Mouse (Mus musculus) CH12.LX (cell line): ENCODE data around the gene Sh3rf1. TPM values are rescaled to one million over a fixed set of nuclear protein-coding genes. Genes with fewer than 3 reads are reported as not detected.

ENCODE experiments used
- DNase-seq: peaks from one replicate; pipeline ENCODE4 v3.0.0-alpha.2; 2013; ENCODE audit errors: extremely low read depth
- H3K27ac ChIP-seq: 2 replicates; pipeline ENCODE4 v1.5.1; 2012; ENCODE audit warnings: low read depth, mild to moderate bottlenecking, control low read depth, moderate library complexity; ENCODE audit not compliant: insufficient read depth
- H3K27me3 ChIP-seq: replicated peaks from 2 replicates; pipeline ENCODE3; 2012; ENCODE audit warnings: inconsistent platforms
- H3K36me3 ChIP-seq, 2 experiments: replicated peaks in 1 of 2; 2 replicates each; pipeline versions ENCODE3 to v1.6.1; 2012; ENCODE audit warnings: inconsistent platforms in 1 of 2, low read length in 1 of 2, mild to moderate bottlenecking in 1 of 2, mixed read lengths in 1 of 2, moderate library complexity in 1 of 2; ENCODE audit not compliant: control insufficient read depth in 1 of 2, insufficient read depth in 1 of 2
- H3K4me1 ChIP-seq, 2 experiments: 2 replicates each; pipeline ENCODE4 v1.6.1; 2012; ENCODE audit warnings: inconsistent platforms in 1 of 2, moderate library complexity in 1 of 2; ENCODE audit not compliant: insufficient read depth in 2 of 2, control insufficient read depth in 1 of 2
- H3K4me2 ChIP-seq: 2 replicates; pipeline ENCODE4 v1.6.1; 2012; ENCODE audit warnings: low read depth, mild to moderate bottlenecking, control low read depth; ENCODE audit not compliant: poor library complexity, insufficient read depth, severe bottlenecking
- H3K4me3 ChIP-seq, 3 experiments: fragments of 150-350 bp in 1 of 3; sonication (generic) in 1 of 3; replicated peaks in 1 of 3; 2 replicates each; pipeline versions ENCODE3 to v1.5.1; 2011 to 2012; ENCODE audit warnings: low read depth in 2 of 3, low read length in 2 of 3, mild to moderate bottlenecking in 2 of 3, moderate library complexity in 2 of 3, control low read depth in 1 of 3, improper control_type of control experiment in 1 of 3, inconsistent platforms in 1 of 3, mixed read lengths in 1 of 3; ENCODE audit not compliant: poor library complexity in 1 of 3
- H3K79me2 ChIP-seq: replicated peaks from 2 replicates; pipeline ENCODE4 v1.6.1; 2012; ENCODE audit warnings: mild to moderate bottlenecking, moderate library complexity; ENCODE audit not compliant: control insufficient read depth, poor library complexity, insufficient read depth, severe bottlenecking; ENCODE audit errors: extremely low read depth
- H3K9ac ChIP-seq: 2 replicates; pipeline ENCODE4 v1.6.1; 2012; ENCODE audit warnings: low read depth, mild to moderate bottlenecking, control low read depth, moderate library complexity; ENCODE audit not compliant: insufficient read depth
- H3K9me3 ChIP-seq: replicated peaks from 2 replicates; pipeline ENCODE3; 2012; ENCODE audit warnings: low read length, inconsistent platforms, mixed read lengths
- BHLHE40 ChIP-seq: IDR thresholded peaks from 2 replicates; pipeline ENCODE4 v1.6.1; 2011; ENCODE audit warnings: mild to moderate bottlenecking, low read depth, low read length, improper control_type of control experiment
- CHD2 ChIP-seq: IDR thresholded peaks from 2 replicates; pipeline ENCODE4 v1.6.1; 2011; ENCODE audit warnings: low read length, improper control_type of control experiment
- E2F4 ChIP-seq: IDR thresholded peaks from 2 replicates; pipeline ENCODE4 v1.6.1; 2011; ENCODE audit warnings: low read depth, low read length, improper control_type of control experiment; ENCODE audit not compliant: insufficient replicate concordance
- JUN ChIP-seq: IDR thresholded peaks from 2 replicates; pipeline ENCODE4 v1.6.1; 2011; ENCODE audit warnings: low read depth, mild to moderate bottlenecking, low read length, improper control_type of control experiment, moderate library complexity; ENCODE audit not compliant: insufficient read depth
- MAFK ChIP-seq: IDR thresholded peaks from 2 replicates; pipeline ENCODE4 v1.6.1; 2011; ENCODE audit warnings: low read length, improper control_type of control experiment; ENCODE audit not compliant: insufficient replicate concordance
- MAX ChIP-seq: IDR thresholded peaks from 2 replicates; pipeline ENCODE4 v1.6.1; 2011; ENCODE audit warnings: low read length, improper control_type of control experiment
- MAZ ChIP-seq: IDR thresholded peaks from 2 replicates; pipeline ENCODE4 v1.6.1; 2012; ENCODE audit warnings: low read depth, mild to moderate bottlenecking, inconsistent platforms, low read length, improper control_type of control experiment, moderate library complexity
- MEF2A ChIP-seq: IDR thresholded peaks from 2 replicates; pipeline ENCODE4 v1.6.1; 2014; ENCODE audit warnings: low read depth, mild to moderate bottlenecking, inconsistent platforms, low read length, improper control_type of control experiment, borderline replicate concordance
- MXI1 ChIP-seq: IDR thresholded peaks from 2 replicates; pipeline ENCODE4 v1.6.1; 2011; ENCODE audit warnings: mild to moderate bottlenecking, low read depth, low read length, improper control_type of control experiment
- MYC ChIP-seq: IDR thresholded peaks from 2 replicates; pipeline ENCODE4 v1.6.1; 2011; ENCODE audit warnings: low read depth, mild to moderate bottlenecking, improper control_type of control experiment, low read length
- POLR2A ChIP-seq: IDR thresholded peaks from 2 replicates; pipeline ENCODE4 v1.6.1; 2011; ENCODE audit warnings: low read depth, mild to moderate bottlenecking, improper control_type of control experiment, low read length
- POLR2AphosphoS2 ChIP-seq: IDR thresholded peaks from 2 replicates; pipeline ENCODE4 v1.6.1; 2011; ENCODE audit warnings: low read depth, low read length, improper control_type of control experiment
- RCOR1 ChIP-seq: conservative IDR thresholded peaks from 2 replicates; pipeline ENCODE4 v1.6.1; 2012; ENCODE audit warnings: low read depth, mild to moderate bottlenecking, inconsistent platforms, low read length, improper control_type of control experiment
- SIN3A ChIP-seq: IDR thresholded peaks from 2 replicates; pipeline ENCODE4 v1.6.1; 2012; ENCODE audit warnings: low read length, improper control_type of control experiment, inconsistent platforms
- SMC3 ChIP-seq: IDR thresholded peaks from 2 replicates; pipeline ENCODE4 v1.6.1; 2011; ENCODE audit warnings: low read depth, low read length, improper control_type of control experiment
- TBP ChIP-seq: conservative IDR thresholded peaks from 2 replicates; pipeline ENCODE4 v1.6.1; 2011; ENCODE audit warnings: low read depth, low read length, improper control_type of control experiment
- TCF12 ChIP-seq: IDR thresholded peaks from 2 replicates; pipeline ENCODE4 v1.6.1; 2014; ENCODE audit warnings: low read depth, mild to moderate bottlenecking, inconsistent platforms, low read length, improper control_type of control experiment
- UBTF ChIP-seq: IDR thresholded peaks from 2 replicates; pipeline ENCODE4 v1.6.1; 2012; ENCODE audit warnings: low read depth, mild to moderate bottlenecking, inconsistent platforms, low read length, improper control_type of control experiment, moderate library complexity
- USF1 ChIP-seq: IDR thresholded peaks from 2 replicates; pipeline ENCODE4 v1.6.1; 2014; ENCODE audit warnings: low read depth, mild to moderate bottlenecking, inconsistent platforms, low read length, improper control_type of control experiment
- USF2 ChIP-seq: conservative IDR thresholded peaks from 2 replicates; pipeline ENCODE4 v1.6.1; 2011; ENCODE audit warnings: low read depth, low read length, improper control_type of control experiment
- ZKSCAN1 ChIP-seq: IDR thresholded peaks from 2 replicates; pipeline ENCODE4 v1.6.1; 2012; ENCODE audit warnings: low read depth, inconsistent platforms, low read length, improper control_type of control experiment, borderline replicate concordance
- ZNF384 ChIP-seq: IDR thresholded peaks from 2 replicates; pipeline ENCODE4 v1.6.1; 2012; ENCODE audit warnings: low read depth, low read length, improper control_type of control experiment, inconsistent platforms
- dilution Hi-C: fragments of 300-500 bp; cut with MboI; formaldehyde crosslinking; loops from 2 replicates; pipeline ENCODE4 v1.14.3; 2020; ENCODE audit warnings: low sequenced_read_pairs; ENCODE audit not compliant: extremely low pct_unique_long_range_greater_than_20kb, extremely low pct_ligation_motif_present
- in situ Hi-C: fragments of 300-500 bp; cut with MboI; formaldehyde crosslinking; loops from 3 replicates; pipeline ENCODE4 v1.14.3; 2019; ENCODE audit warnings: low sequenced_read_pairs, low pct_ligation_motif_present, low pct_unique_long_range_greater_than_20kb, mixed read lengths
- polyA plus RNA-seq: library from polyadenylated mRNA; unstranded; fragments of >175 nt; gene quantifications from 2 replicates; pipeline ENCODE4 v1.2.1, GENCODE M21; 2012; ENCODE audit warnings: low read depth; ENCODE audit not compliant: insufficient read length
- total RNA-seq, 2 experiments: library from RNA; depleted of rRNA; stranded (reverse); fragments of 300-350 nt in 1 of 2; fragments of >200 nt in 1 of 2; gene quantifications; 2 replicates each; pipeline ENCODE4 v1.2.3; 2012 to 2014

The Sh3rf1 gene
- total and polyA plus RNA-seq, 3 experiments: 6.0 to 16.8 (median 10.6) TPM

DNA sequence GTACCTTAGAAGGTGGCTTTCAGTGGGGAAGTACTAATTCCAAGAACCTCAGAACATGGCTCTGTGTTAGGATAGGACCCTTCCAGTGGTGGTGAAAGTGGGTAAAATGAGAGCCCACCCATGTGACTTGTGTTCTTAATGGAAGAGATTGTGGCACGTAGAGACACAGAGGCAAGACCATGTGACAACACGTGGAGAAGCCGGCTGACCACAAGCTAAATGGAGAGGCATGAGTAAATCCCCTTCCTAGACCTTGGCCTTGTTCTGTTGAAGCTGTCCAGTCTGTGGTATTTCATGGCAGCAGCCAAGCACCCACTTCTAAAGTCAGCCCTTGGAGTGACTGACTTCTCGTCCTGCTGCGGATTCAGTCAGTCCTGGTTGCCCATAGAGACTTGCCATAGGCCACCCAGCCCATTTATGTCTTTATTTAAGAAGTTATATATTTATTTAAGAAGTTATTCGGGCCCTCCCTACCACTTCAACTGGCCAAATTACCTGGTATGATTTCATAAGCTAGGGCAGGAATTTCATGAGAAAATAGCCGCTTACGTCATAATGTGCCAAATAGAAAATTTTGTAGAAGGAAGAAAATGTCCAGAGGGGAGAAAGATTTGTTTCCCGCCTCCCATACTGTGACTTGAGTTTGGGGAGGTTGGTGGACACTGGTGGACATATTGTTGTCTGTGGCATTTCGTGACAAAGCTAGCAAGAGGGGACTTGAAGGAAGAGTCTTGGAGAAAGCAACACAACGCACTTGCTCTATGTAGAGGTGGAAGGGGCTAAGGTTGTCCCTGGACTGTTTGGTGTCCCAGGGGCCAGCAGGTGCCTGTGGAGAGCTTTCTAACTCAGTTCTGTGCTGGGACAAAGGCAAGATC is 7.4 kb downstream of the Sh3rf1 start:
- dilution Hi-C loops (no loop called here), in situ Hi-C loops (no loop called here)
- DNase-seq: no peak
- Histone ChIP-seq H3K4me2 (no peak overlapping the region; the same call in 1 of the 2 replicates), H3K27me3 (no peaks in the 10 kb centered on the region), H3K4me1 (peaks cover 22 to 69% of the 10 kb centered on the region in 2 experiments), H3K4me3 (no peak overlapping the region), H3K27ac (no peak overlapping the region; the same call in 1 of the 2 replicates), H3K36me3 (peaks cover 3 to 54% of the 10 kb centered on the region in 2 experiments), H3K9me3 (no peaks in the 10 kb centered on the region), H3K79me2 (peaks cover 76% of the 10 kb centered on the region), H3K9ac (no peak overlapping the region)
- TF ChIP-seq MXI1 (peak; percentile 77; the same call in 1 of the 2 replicates), ZNF384 (no peak), MAFK (no peak), BHLHE40 (peak; percentile 75), MYC (peak; percentile 85), TBP (0 out of 2 replicates have a peak, but pooled peaks have one; percentile 32), USF1 (peak; percentile 61), USF2 (peak; percentile 45), ZKSCAN1 (no peak), MAX (peak; percentile 92), TCF12 (0 out of 2 replicates have a peak, but pooled peaks have one; percentile 32), POLR2A (no peak), MEF2A (peak; percentile 87), MAZ (no peak)

DNA sequence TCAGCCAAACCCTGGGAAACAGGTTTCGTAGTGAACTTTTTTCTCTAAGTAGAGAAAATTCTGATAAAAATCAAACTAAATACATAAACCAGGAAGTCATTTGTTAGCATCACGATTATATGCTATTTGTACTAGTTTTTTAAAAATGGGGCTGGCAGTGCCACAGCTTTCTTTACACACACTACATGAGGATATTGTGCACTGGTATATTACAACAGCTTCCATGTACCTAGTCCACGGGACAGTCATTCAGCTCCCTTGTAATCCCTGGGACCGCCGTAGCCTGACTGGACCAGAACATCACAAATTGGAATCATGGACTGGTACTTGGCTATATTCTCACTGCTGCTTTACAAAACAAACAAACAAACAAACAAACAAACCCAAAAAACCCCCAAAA is 11.8 kb downstream of the Sh3rf1 start:
- H3K9ac ChIP-seq: no peak overlapping the region
- TF ChIP-seq USF2 (no peak), POLR2AphosphoS2 (no peak), MYC (no peak), MEF2A (no peak), SMC3 (no peak), UBTF (no peak), TCF12 (no peak), CHD2 (no peak), E2F4 (no peak), SIN3A (no peak), JUN (no peak), RCOR1 (no peak), BHLHE40 (no peak)
- H3K27ac ChIP-seq: no peak overlapping the region
- dilution Hi-C loops: no loop called here
- in situ Hi-C loops: no loop called here
- H3K36me3 ChIP-seq: peaks cover 9 to 78% of the 10 kb centered on the region in 2 experiments
- peaks cover 56% of the 10 kb centered on the region for H3K79me2 ChIP-seq
- peaks cover 14 to 36% of the 10 kb centered on the region in 2 experiments for H3K4me1 ChIP-seq
- no peaks in the 10 kb centered on the region for H3K9me3 ChIP-seq
- no peaks in the 10 kb centered on the region for H3K27me3 ChIP-seq
- H3K4me2 ChIP-seq: no peak overlapping the region
- no peak overlapping the region for H3K4me3 ChIP-seq
- no peak for DNase-seq
